ENCODE assay signal across 7 mouse cellular contexts in the genomic region with DNA sequence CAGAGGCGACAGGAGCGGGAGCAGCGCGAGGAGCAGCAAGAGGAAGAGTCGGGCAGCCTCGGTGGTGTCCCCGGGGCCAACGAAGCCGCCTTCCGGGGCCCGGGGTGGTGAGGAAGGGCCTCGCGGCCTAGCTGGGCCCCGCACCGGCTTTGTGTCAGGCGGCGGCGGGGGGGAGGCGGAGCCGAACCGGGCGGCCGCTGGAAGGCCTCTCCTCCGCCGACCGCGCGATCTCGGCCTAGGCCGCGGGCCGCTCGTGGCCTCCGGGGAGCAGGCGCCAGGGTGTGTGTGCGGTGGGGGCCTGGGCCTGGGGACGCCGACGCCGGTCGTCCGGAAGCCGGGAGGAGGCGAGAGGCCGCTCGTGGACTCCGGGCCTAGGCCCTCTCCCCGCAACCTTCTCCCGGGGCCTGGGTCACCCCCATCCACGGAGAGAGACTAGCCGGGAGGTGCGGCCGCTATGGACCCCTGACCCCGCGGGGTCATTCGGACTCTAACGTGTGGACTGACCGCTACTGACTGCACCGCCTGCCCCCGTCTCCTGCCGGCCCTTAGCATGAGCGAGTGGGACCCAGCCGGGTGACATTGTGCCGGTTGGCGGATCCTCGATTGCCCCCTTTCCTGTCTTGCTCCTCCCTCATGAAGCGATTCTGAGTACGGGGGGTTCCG. TPM values are rescaled to one million over a fixed set of nuclear protein-coding genes. Genes with fewer than 3 reads are reported as not detected.
DNase-seq lines count a peak whose midpoint lies in the region; ATAC-seq and TF ChIP-seq lines count a peak whose summit lies in the region.

No protein-coding gene starts in this region.

- under 1% methylated on average over 66 of the region's 69 CpGs for WGBS in embryonic facial prominence, embryonic 11.5 days
- WGBS in intestine, postnatal 0 days = 0% methylated on average over 67 of the region's 69 CpGs

- peak overlapping the region; percentile 96 for H3K4me3 ChIP-seq in embryonic facial prominence, embryonic 11.5 days (ENCODE audit: low read depth, low read length)
- peak overlapping the region; percentile 89 for H3K4me3 ChIP-seq in intestine, postnatal 0 days (ENCODE audit: low read depth, low read length)

- intact Hi-C loops in left cerebral cortex, postnatal 4 days (cut with DNase I) = no loop called here

- H3K9me3 ChIP-seq in embryonic facial prominence, embryonic 11.5 days (replicated peaks; ENCODE audit: control insufficient read depth, low read length) = no peaks in the 10 kb centered on the region
- no peaks in the 10 kb centered on the region for H3K9me3 ChIP-seq in intestine, postnatal 0 days (ENCODE audit: control insufficient read depth)

- ATAC-seq in embryonic facial prominence, embryonic 11.5 days (replicated peaks; ENCODE audit: insufficient number of reproducible peaks, low FRiP score, low TSS enrichment, low read depth) = peak; percentile 44
- ATAC-seq in intestine, postnatal 0 days = peak; percentile 74

- no peak for TF ChIP-seq CTCF in intestine, postnatal 0 days (IDR thresholded peaks at IDR 0.05; ENCODE audit: low read depth)

- H3K9ac ChIP-seq in embryonic facial prominence, embryonic 11.5 days (replicated peaks; ENCODE audit: low read length) = peak overlapping the region; percentile 100
- H3K9ac ChIP-seq in intestine, postnatal 0 days (ENCODE audit: low read depth, low read length) = peak overlapping the region; percentile 100

- H3K27ac ChIP-seq in embryonic facial prominence, embryonic 11.5 days (replicated peaks; ENCODE audit: low read depth, low read length) = peak overlapping the region; percentile 72
- peak overlapping the region; percentile 96 for H3K27ac ChIP-seq in intestine, postnatal 0 days (ENCODE audit: low read depth, low read length)

- H3K4me1 ChIP-seq in embryonic facial prominence, embryonic 11.5 days (ENCODE audit: control insufficient read depth, insufficient read depth, low read length) = no peaks in the 10 kb centered on the region
- peaks cover 9% of the 10 kb centered on the region for H3K4me1 ChIP-seq in intestine, postnatal 0 days (replicated peaks; ENCODE audit: control insufficient read depth, insufficient read depth, low read length)

- peak overlapping the region; percentile 69 for H3K4me2 ChIP-seq in embryonic facial prominence, embryonic 11.5 days (ENCODE audit: low read depth, low read length)
- H3K4me2 ChIP-seq in intestine, postnatal 0 days (replicated peaks; ENCODE audit: low read depth) = peak overlapping the region; percentile 77

- 0 out of 2 replicates have a peak, but pooled peaks cover 2% of the 10 kb centered on the region for H3K36me3 ChIP-seq in embryonic facial prominence, embryonic 11.5 days (replicated peaks; ENCODE audit: control insufficient read depth, insufficient read depth, low read depth, low read length)
- H3K36me3 ChIP-seq in intestine, postnatal 0 days (ENCODE audit: control insufficient read depth, insufficient read depth) = no peaks in the 10 kb centered on the region

- peak; percentile 65 for DNase-seq in adrenal gland, postnatal 25 days
- DNase-seq in embryonic facial prominence, embryonic 11.5 days (ENCODE audit: low spot score) = peak; percentile 36
- peak; percentile 97 for DNase-seq in heart, adult 11 months
- DNase-seq in left cerebral cortex, postnatal 4 days = peak; percentile 49
- peak; percentile 34 for DNase-seq in mesoderm, embryonic 11.5 days (ENCODE audit: low read depth, low spot score)
- peak; percentile 13 for DNase-seq in skeletal muscle tissue, adult 2 months (ENCODE audit: low read depth, low spot score)

- no peaks in the 10 kb centered on the region for H3K27me3 ChIP-seq in embryonic facial prominence, embryonic 11.5 days (ENCODE audit: control insufficient read depth, insufficient read depth, low read length)
- no peaks in the 10 kb centered on the region for H3K27me3 ChIP-seq in intestine, postnatal 0 days (replicated peaks; ENCODE audit: control insufficient read depth, insufficient read depth, low read length)

RNA-seq across cellular contexts. Expression of a gene that starts 4.8 kb away (rescaled TPM):
- 63.4 and 65.4 TPM in 2 replicates for total RNA-seq in adrenal gland, postnatal 25 days (2021)
- 37.3 and 43.2 TPM in 2 replicates for polyA plus RNA-seq in embryonic facial prominence, embryonic 11.5 days (2014; fragmentation: Nextera tagmentation; extraction: Ambion mirVana)
- polyA plus RNA-seq in intestine, postnatal 0 days (2015; fragmentation: Nextera tagmentation; extraction: Ambion mirVana) = 15.3 and 15.5 TPM in 2 replicates
- total RNA-seq in left cerebral cortex, postnatal 4 days (2021) = 10 to 100 TPM; 74.4 to 78.6 TPM

Comparison
In these comparisons a context has a peak if more than half of its experiments do, and no peak if none do; other contexts are left out.
1. Peak in every context shown above with its lines: DNase-seq, ATAC-seq, H3K4me3 ChIP-seq and H3K27ac ChIP-seq.
2. DNase-seq: peak in every context shown above with its lines; median percentile 97 in heart, adult 11 months; 65 in adrenal gland, postnatal 25 days; 49 in left cerebral cortex, postnatal 4 days; 36 in embryonic facial prominence, embryonic 11.5 days; 34 in mesoderm, embryonic 11.5 days; 13 in skeletal muscle tissue, adult 2 months.